Mouse (Mus musculus) spleen, adult 2 months (tissue): ENCODE results near the gene Sptlc2.

ENCODE experiments used
- CTCF ChIP-seq: fragments of 200-500 bp; IDR thresholded peaks from 2 replicates; pipeline ENCODE4 v1.5.1; 2011; ENCODE audit warnings: mild to moderate bottlenecking, inconsistent platforms; ENCODE audit not compliant: insufficient read depth, insufficient read length, insufficient replicate concordance; ENCODE audit errors: extremely low read depth
- POLR2A ChIP-seq: fragments of 200-500 bp; IDR thresholded peaks from 2 replicates; pipeline ENCODE4 v1.6.1; 2011; ENCODE audit warnings: low read depth, low read length, inconsistent platforms

GRCm38 (mm10) chr12:87391355-87391754 is 3.2 kb upstream of the Sptlc2 start:
- TF ChIP-seq CTCF (no peak), POLR2A (no peak)
